Mouse (Mus musculus) spleen, adult 2 months (tissue): ENCODE data around the gene Prpf38a. TPM values are rescaled to one million over a fixed set of nuclear protein-coding genes. Genes with fewer than 3 reads are reported as not detected.

Experiments used
- DNase-seq, 2 experiments: peaks; one replicate each; pipeline versions ENCODE4 v3.0.0 to v3.0.0-alpha.2; 2012 to 2021; ENCODE audit warnings: low spot score in 2 of 2, low read depth in 1 of 2
- H3K27ac ChIP-seq: fragments of 200-500 bp; 2 replicates; pipeline ENCODE4 v1.5.1; 2012; ENCODE audit warnings: low read length, inconsistent platforms; ENCODE audit not compliant: insufficient read depth
- H3K27me3 ChIP-seq: fragments of 200-500 bp; 2 replicates; pipeline ENCODE4 v1.6.1; 2012; ENCODE audit warnings: mild to moderate bottlenecking, moderate library complexity, low read length, inconsistent platforms; ENCODE audit not compliant: control insufficient read depth, insufficient read depth
- H3K36me3 ChIP-seq: fragments of 200-500 bp; 2 replicates; pipeline ENCODE4 v1.6.1; 2012; ENCODE audit warnings: mild to moderate bottlenecking, low read length, inconsistent platforms; ENCODE audit not compliant: control insufficient read depth, insufficient read depth
- H3K4me1 ChIP-seq: fragments of 200-500 bp; 2 replicates; pipeline ENCODE4 v1.6.1; 2011; ENCODE audit warnings: inconsistent platforms; ENCODE audit not compliant: control insufficient read depth, insufficient read depth, insufficient read length
- H3K4me3 ChIP-seq: fragments of 200-500 bp; 2 replicates; pipeline ENCODE4 v1.5.1; 2011; ENCODE audit warnings: mild to moderate bottlenecking, inconsistent platforms; ENCODE audit not compliant: insufficient read depth, insufficient read length; ENCODE audit errors: extremely low read depth
- CTCF ChIP-seq: fragments of 200-500 bp; IDR thresholded peaks from 2 replicates; pipeline ENCODE4 v1.5.1; 2011; ENCODE audit warnings: mild to moderate bottlenecking, inconsistent platforms; ENCODE audit not compliant: insufficient read depth, insufficient read length, insufficient replicate concordance; ENCODE audit errors: extremely low read depth
- POLR2A ChIP-seq: fragments of 200-500 bp; IDR thresholded peaks from 2 replicates; pipeline ENCODE4 v1.6.1; 2011; ENCODE audit warnings: low read depth, low read length, inconsistent platforms
- WGBS: fragments of 180-500 bp; shearing (Covaris S2); methylation state at CpG from one replicate; pipeline ENCODE4 v1.1.7; 2018; 5-methylcytosine and 5-hydroxymethylcytosine counted together
- polyA plus RNA-seq: library from polyadenylated mRNA; depleted of rRNA; stranded (reverse); fragments of >200 nt; gene quantifications from 2 replicates; pipeline ENCODE4 v1.2.3, GENCODE M21; 2012; rRNA removed

Prpf38a gene
- polyA plus RNA-seq, 1 experiment = 2.4 TPM

DNA sequence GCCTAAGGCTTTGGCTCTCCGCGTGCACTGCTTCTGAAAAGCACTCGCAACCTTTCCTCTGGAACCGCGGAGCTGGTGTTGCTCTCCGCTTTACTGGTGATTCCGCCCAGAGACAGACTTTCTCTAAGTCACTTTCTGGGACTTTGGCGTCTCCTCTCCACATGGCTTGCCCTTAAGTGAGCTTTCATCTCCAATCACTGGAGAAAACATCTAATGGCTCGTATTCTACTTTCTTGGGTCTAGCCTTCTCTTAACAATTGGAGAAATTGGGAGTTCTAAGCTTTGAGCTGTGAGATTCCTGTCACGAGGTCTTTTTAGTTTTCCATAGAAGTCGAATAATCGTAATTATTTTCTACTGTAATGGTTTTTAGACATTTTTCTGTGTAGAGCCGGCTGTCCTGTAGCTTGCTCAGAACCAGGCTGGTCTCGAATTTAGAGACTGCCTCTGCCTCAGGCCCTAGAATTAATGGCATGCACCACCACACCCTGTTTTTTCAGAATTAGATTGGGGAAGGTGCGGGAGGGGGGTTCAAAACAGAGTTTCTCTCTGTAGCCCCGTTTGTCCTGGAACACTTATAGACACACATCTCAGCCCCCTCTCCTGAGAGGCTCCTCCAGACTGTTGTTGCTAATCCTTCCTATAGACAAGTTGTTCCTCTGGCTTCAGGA, 741 bp upstream of the Prpf38a start:
- Histone ChIP-seq H3K36me3 (peaks cover 8% of the 10 kb centered on the region), H3K27ac (no peak overlapping the region), H3K4me1 (no peaks in the 10 kb centered on the region; the same call in 1 of the 2 replicates), H3K4me3 (peak overlapping the region; percentile 80), H3K27me3 (no peaks in the 10 kb centered on the region)
- TF ChIP-seq CTCF (no peak), POLR2A (no peak)
- no peak for DNase-seq
- 2% methylated on average over 16 of the region's 16 CpGs for WGBS

DNA sequence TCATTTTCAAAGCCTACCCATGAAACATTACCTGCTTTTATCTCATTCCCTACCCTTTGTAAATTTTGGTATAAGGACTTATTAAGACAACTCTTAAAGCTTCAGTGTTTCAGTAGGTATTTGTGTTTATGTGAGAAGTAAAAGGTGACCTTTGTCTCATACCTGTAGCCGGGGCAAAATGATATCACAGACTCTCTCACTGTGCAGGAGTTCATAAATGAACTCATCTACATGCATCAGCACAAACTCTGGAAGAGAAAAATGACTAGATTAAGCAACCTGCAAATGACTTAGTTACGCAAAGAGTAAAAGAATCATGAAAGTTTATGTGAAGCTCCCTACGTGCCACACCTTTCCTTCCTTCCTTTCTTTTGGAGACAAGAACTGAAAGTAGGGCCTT, 6.5 kb downstream of the Prpf38a start:
- no peak for DNase-seq
- Histone ChIP-seq H3K27ac (no peak overlapping the region), H3K36me3 (peaks cover 27% of the 10 kb centered on the region), H3K4me3 (no peak overlapping the region), H3K27me3 (no peaks in the 10 kb centered on the region), H3K4me1 (no peaks in the 10 kb centered on the region; the same call in 1 of the 2 replicates)
- 91% methylated on average over 3 of the region's 3 CpGs for WGBS
- TF ChIP-seq POLR2A = no peak
- TF ChIP-seq CTCF = no peak

- Histone ChIP-seq H3K4me3 (no peak overlapping the region), H3K27me3 (no peaks in the 10 kb centered on the region), H3K4me1 (no peaks in the 10 kb centered on the region), H3K27ac (no peak overlapping the region), H3K36me3 (peaks cover 36% of the 10 kb centered on the region)
- TF ChIP-seq CTCF (no peak), POLR2A (no peak)
- DNase-seq = no peak
- WGBS = 93% methylated on average over 1 of the region's 1 CpGs
These were observed 14.1 kb downstream of the Prpf38a start for GRCm38 (mm10) chr4:108565026-108565425.

DNA sequence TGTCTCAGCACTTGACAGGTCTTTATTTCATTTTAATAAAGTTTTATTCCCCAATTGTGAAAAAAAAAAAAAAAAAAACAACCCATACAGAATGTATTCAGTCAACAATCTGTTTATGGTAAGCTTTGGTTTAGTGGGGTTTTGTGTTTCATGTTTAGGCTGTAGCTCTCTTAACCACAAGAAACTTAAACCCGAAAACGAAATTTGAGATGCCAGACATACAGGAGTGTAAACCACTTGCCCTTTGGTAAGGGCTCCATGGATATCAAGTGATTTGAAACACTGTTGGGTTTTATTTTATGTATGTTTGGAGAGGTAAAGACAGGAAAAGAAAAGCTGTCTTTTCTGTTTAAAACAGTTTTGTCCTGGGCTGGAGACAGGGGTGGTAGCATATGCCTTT, 39.4 kb downstream of the Prpf38a start:
- Histone ChIP-seq H3K27ac (no peak overlapping the region), H3K36me3 (peaks cover 14% of the 10 kb centered on the region), H3K27me3 (no peaks in the 10 kb centered on the region), H3K4me3 (no peak overlapping the region), H3K4me1 (no peaks in the 10 kb centered on the region)
- no peak for TF ChIP-seq CTCF
- TF ChIP-seq POLR2A = no peak
- no peak for DNase-seq
- 90% methylated on average over 2 of the region's 2 CpGs for whole genome bisulfite sequencing

Other genes with a start within 250 kb of the Prpf38a start
- gene Shisal2a, start 196.0 kb downstream of the Prpf38a start, polyA plus RNA-seq = not detected in 2 replicates
- 2.7 and 2.9 TPM in 2 replicates for gene Gpx7, start 172.4 kb downstream of the Prpf38a start, polyA plus RNA-seq
- 76.3 and 87.6 TPM in 2 replicates for gene Tut4, start 119.9 kb downstream of the Prpf38a start, polyA plus RNA-seq
- gene Orc1, start 87 bp upstream of the Prpf38a start, polyA plus RNA-seq = 1.2 and 1.5 TPM in 2 replicates
- gene Cc2d1b, start 40.6 kb upstream of the Prpf38a start, polyA plus RNA-seq = 33.1 and 39.0 TPM in 2 replicates
- gene 3110021N24Rik, start 140.3 kb upstream of the Prpf38a start, polyA plus RNA-seq = 0.07 TPM in 1 of 2 replicates, not detected in the other
- gene Zfyve9, start 201.5 kb upstream of the Prpf38a start, polyA plus RNA-seq = 0.63 and 0.99 TPM in 2 replicates